Mouse (Mus musculus): ENCODE data around the gene Gpr183. TPM values are rescaled to one million over a fixed set of nuclear protein-coding genes. Genes with fewer than 3 reads are reported as not detected.

The Gpr183 gene
- total RNA-seq, 4 experiments from 2014 or later = 0.87 to 1.7 (median 1.1) TPM

GRCm38 (mm10) chr14:121957176-121957871, 7.7 kb downstream of the Gpr183 start:
- no peak for DNase-seq (ENCODE audit: low spot score)

- no peak for DNase-seq (ENCODE audit: low spot score)
These were observed 8.7 kb downstream of the Gpr183 start for GRCm38 (mm10) chr14:121956291-121956690.

DNA sequence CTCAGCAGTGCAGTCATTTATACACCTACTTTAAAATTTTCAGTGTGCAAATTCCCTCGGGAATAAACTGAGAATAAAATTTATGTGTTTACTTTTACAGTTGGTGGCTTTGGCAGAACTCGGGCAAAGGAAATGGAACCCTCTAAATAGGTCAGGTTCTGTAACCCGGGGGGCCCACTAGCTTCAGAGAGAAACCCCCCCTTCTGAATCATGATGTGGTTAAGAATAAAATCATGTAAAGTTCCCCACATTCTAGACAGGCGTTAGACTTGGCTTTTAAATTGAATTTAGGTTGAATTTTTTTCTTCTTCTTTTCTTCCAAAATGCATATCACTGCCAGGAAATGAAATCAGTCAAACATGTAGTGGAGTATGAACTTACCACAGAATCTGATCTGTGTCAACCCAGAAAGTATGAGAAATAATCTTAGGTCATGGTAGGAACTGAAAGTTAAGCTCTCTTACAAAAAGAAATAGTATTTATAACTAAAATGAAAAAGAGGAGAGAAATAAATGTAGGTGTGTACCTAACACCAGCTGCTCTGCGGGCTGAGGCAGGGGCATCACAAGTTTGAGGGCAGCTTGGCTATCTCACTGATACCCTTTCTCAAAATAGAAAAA, 9.7 kb downstream of the Gpr183 start:
- DNase-seq (ENCODE audit: low spot score) = no peak

- no peak for DNase-seq (ENCODE audit: low spot score)
These were observed 10.4 kb downstream of the Gpr183 start for GRCm38 (mm10) chr14:121954608-121955007.

DNA sequence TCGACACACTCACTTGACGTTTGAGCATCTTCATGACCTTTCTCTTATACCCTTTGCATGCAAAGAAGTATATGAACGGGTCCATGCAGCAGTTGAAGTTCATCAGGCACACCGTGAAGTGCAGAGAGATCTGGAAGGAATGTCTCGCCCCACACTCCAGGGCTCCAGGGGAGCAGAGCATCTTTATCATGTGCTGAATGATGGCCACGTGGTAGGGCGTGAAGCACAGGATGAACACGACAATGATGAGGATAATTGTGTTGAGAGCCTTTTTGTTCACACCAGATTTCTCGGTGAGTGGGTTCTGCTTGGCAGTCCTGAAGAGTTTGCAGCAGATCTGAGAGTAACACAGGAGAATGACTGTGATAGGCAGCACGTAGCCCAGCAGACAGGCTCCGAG, 10.9 kb downstream of the Gpr183 start:
- DNase-seq (ENCODE audit: low spot score) = no peak

DNA sequence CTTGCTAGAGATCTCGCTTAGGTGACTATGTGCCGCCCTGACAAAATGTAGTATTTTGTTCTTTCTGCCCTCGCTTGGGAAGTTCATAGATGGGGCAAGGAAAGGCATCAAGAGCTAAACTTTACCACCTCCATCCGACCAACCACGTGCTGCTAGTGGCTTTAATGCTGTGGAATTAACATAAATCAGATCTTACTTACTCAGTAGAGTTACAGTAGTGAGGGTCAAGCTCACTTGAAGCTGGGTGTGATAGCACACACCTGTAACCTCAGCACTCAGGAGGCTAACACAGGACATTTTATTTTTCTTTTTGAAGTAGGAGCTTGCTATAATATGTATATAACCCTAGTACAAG, 13.0 kb downstream of the Gpr183 start:
- DNase-seq (ENCODE audit: low spot score) = no peak

- DNase-seq (ENCODE audit: low spot score) = no peak
These were observed 13.5 kb downstream of the Gpr183 start for GRCm38 (mm10) chr14:121951399-121952045.

- no peak for DNase-seq (ENCODE audit: low spot score)
These were observed 15.1 kb downstream of the Gpr183 start for GRCm38 (mm10) chr14:121949897-121950296.

DNA sequence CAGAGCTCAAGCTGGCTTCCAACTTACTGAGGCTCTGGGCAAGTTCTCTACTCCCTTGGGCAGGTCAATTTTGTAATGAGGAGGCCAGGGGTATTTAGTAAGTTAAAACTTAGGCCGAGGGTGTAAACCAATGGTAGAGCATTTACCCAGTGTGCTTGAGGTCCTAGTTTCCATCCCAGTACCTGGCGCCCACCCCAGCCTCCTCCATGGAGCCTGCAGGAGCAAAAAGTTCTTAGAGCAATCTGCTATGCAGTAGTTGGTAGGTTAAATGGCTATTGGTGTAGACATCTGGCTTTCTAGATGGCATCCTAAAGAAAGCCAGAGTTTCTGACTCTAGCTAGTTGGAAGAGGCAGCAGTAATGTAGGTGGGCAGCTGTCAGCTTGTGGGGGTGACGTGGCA, 15.6 kb downstream of the Gpr183 start:
- DNase-seq (ENCODE audit: low spot score) = no peak

- no peak for DNase-seq (ENCODE audit: low spot score)
These were observed 17.0 kb downstream of the Gpr183 start for GRCm38 (mm10) chr14:121947966-121948365.

GRCm38 (mm10) chr14:121947201-121947760, 17.7 kb downstream of the Gpr183 start:
- DNase-seq (ENCODE audit: low spot score) = no peak

DNA sequence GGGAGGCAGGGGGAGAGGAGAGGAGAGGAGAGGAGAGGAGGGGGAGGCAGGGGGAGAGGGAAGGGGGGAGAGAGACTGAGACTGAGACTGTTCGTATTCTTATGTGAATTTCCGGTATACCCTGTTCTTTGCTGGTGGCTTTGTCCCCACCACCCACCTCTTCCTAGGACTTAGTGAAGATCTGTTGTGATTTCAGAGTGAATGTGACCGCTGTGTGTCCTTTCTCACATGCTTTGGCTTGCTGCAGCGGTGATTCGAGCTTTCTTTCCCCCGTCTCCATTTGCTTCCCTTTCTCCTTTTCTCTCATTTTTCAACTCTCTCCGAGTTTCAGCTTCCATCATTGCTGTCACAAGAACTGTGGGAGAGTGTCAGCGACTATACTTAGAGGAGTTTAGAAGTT, 18.3 kb downstream of the Gpr183 start:
- no peak for DNase-seq (ENCODE audit: low spot score)

GRCm38 (mm10) chr14:121946131-121946530, 18.9 kb downstream of the Gpr183 start:
- no peak for DNase-seq (ENCODE audit: low spot score)

GRCm38 (mm10) chr14:121939582-121939981, 25.4 kb downstream of the Gpr183 start:
- DNase-seq (ENCODE audit: low spot score) = no peak

- no peak for DNase-seq (ENCODE audit: low spot score)
These were observed 26.5 kb downstream of the Gpr183 start for GRCm38 (mm10) chr14:121938256-121939191.

GRCm38 (mm10) chr14:121937601-121938255, 27.3 kb downstream of the Gpr183 start:
- DNase-seq (ENCODE audit: low spot score) = no peak

- DNase-seq (ENCODE audit: low spot score) = no peak
These were observed 28.1 kb downstream of the Gpr183 start for GRCm38 (mm10) chr14:121936856-121937255.

DNA sequence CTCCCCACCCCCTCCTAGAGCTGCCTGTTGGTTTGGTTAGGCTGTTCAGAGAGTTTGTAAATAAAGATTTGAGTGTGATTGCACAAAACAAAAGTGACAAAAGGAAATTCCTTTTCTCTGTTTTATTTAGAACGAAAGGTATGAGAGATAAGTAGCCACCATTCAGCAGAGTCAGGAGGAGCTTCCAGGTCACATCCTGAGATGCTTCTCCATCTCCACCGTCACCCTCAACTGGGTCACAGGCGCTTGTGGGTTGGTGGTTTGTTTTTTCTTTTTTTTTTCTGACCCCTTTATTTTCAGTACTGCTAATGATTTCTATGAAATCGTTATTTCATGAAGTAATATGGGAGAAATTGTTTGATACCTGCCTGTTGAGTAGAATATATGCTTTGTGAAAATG, 28.6 kb downstream of the Gpr183 start:
- DNase-seq (ENCODE audit: low spot score) = no peak

DNA sequence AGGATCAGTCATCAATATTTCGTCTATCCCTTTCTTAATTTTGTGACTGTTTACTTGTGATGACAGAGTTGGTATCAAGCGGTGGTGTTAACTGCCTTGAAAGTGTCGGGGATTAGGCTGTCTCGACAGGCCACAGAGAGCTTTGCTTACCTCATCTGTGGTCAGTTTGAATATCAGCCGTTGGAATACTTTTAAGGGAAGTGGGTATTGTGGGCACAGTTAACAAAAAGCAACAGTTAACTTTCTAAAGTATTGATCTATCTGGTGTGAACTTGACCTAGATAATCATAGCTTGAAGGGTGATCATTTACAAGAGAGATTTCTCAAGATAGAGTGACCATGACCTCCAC, 30.4 kb downstream of the Gpr183 start:
- no peak for DNase-seq (ENCODE audit: low spot score)

DNA sequence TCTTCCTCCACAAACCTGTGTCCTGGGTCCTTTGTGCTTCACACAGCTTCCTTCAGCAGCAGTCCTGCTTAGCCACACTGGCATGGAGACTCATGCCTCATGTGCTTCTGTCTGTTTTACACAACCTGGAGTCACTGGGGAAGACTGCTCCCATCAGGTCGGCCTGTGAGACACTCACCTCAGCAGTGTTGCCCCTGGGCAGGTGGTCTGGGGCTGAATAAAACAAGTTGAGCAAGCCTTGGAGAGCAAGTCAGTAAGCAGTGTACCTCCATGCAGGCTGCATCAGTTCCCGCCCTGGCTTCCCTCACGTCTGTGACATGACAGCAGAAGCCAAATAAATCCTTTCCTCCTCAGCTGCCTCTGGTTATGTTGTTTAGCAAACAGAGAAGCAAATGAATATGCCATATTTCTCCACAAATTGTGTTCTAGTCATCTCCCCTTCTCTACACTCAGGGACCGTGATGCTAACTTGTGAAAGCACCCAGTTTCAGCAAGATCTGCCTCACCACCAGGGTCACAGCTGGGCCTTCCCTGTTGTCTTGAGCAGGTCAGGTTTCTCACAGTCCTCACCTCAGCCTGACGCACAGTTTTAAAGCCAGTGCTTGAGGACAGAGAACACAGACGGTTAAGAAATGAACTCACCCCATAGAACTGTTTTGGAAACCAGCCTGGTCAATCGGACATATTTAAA, 30.9 kb downstream of the Gpr183 start:
- DNase-seq (ENCODE audit: low spot score) = no peak

- DNase-seq (ENCODE audit: low spot score) = no peak
These were observed 32.8 kb downstream of the Gpr183 start for GRCm38 (mm10) chr14:121932180-121932579.

Measured in heart, adult 8-10 months (tissue).